Mouse (Mus musculus) midbrain, postnatal 0 days (tissue): Measurements from ENCODE around the gene Megf6. TPM values are rescaled to one million over a fixed set of nuclear protein-coding genes. Genes with fewer than 3 reads are reported as not detected.

Source experiments
- ATAC-seq: fragments of 200-750 bp; cut with Nextera tagmentation; 2 replicates; pipeline ENCODE4 v1.8.0; 2017; ENCODE audit warnings: moderate number of reproducible peaks, mild to moderate bottlenecking, moderate TSS enrichment, moderate library complexity; ENCODE audit not compliant: low FRiP score
- DNase-seq: peaks from one replicate; pipeline ENCODE4 v3.0.0-alpha.2; 2015; ENCODE audit warnings: low spot score
- H3K27ac ChIP-seq: fragments of 300-500 bp; sonication (generic); 2 replicates; pipeline ENCODE4 v1.5.1; 2014; ENCODE audit warnings: low read depth, mild to moderate bottlenecking, low read length, mixed read lengths
- H3K27me3 ChIP-seq: fragments of 300-500 bp; sonication (generic); 2 replicates; pipeline ENCODE4 v1.6.1; 2014; ENCODE audit warnings: low read length, control low read depth, mixed read lengths; ENCODE audit not compliant: insufficient read depth
- H3K36me3 ChIP-seq: fragments of 300-500 bp; sonication (generic); 2 replicates; pipeline ENCODE4 v1.6.1; 2014; ENCODE audit warnings: low read length, control low read depth, mixed read lengths; ENCODE audit not compliant: insufficient read depth
- H3K4me1 ChIP-seq: fragments of 300-500 bp; sonication (generic); 2 replicates; pipeline ENCODE4 v1.6.1; 2014; ENCODE audit warnings: mild to moderate bottlenecking, control low read depth, antibody characterized with exemption, low read length, mixed read lengths; ENCODE audit not compliant: insufficient read depth
- H3K4me2 ChIP-seq: fragments of 300-500 bp; sonication (generic); 2 replicates; pipeline ENCODE4 v1.6.1; 2014; ENCODE audit warnings: low read depth, mild to moderate bottlenecking, low read length, mixed read lengths; ENCODE audit not compliant: poor library complexity, severe bottlenecking
- H3K4me3 ChIP-seq: fragments of 300-500 bp; sonication (generic); 2 replicates; pipeline ENCODE4 v1.5.1; 2014; ENCODE audit warnings: low read depth, mild to moderate bottlenecking, low read length, moderate library complexity
- H3K9ac ChIP-seq: fragments of 300-500 bp; sonication (generic); replicated peaks from 2 replicates; pipeline ENCODE4 v1.6.1; 2014; ENCODE audit warnings: mild to moderate bottlenecking, low read length, moderate library complexity, mixed read lengths; ENCODE audit not compliant: poor library complexity, severe bottlenecking
- H3K9me3 ChIP-seq: fragments of 300-500 bp; sonication (generic); 2 replicates; pipeline ENCODE4 v1.6.1; 2016; ENCODE audit warnings: low read length, control low read depth
- CTCF ChIP-seq: IDR thresholded peaks from 2 replicates; pipeline ENCODE4 v1.5.1; 2016; ENCODE audit warnings: antibody characterized with exemption, mild to moderate bottlenecking
- WGBS: fragments of 180-500 bp; shearing (Covaris S2); extraction: QIAGEN DNeasy Blood & Tissue Kit; methylation state at CpG from one replicate; pipeline ENCODE4 v1.1.7; 2014; 5-methylcytosine and 5-hydroxymethylcytosine counted together
- polyA plus RNA-seq: library from polyadenylated mRNA; unstranded; fragments of >200 nt; fragmentation: Nextera tagmentation; extraction: Ambion mirVana; gene quantifications from 2 replicates; pipeline ENCODE4 v1.2.1, GENCODE M21; 2015
- total RNA-seq: library from RNA; depleted of rRNA; stranded (reverse); fragments of >200 nt; gene quantifications from 2 replicates; pipeline ENCODE4 v1.2.3, GENCODE M21; 2014

Megf6 gene
- total and polyA plus RNA-seq, 2 experiments from 2014 or later, result 12.1 to 68.0 TPM

- Histone ChIP-seq H3K4me2 (no peak overlapping the region), H3K9ac (no peak overlapping the region), H3K36me3 (no peaks in the 10 kb centered on the region), H3K27ac (no peak overlapping the region), H3K4me3 (no peak overlapping the region), H3K4me1 (no peaks in the 10 kb centered on the region), H3K27me3 (no peaks in the 10 kb centered on the region), H3K9me3 (no peaks in the 10 kb centered on the region)
- DNase-seq (peak; percentile 87), ATAC-seq (peak; percentile 78)
- 14% methylated on average over 5 of the region's 5 CpGs for WGBS
- TF ChIP-seq CTCF, result peak; percentile 99
These were observed 36.7 kb downstream of the Megf6 start for GRCm38 (mm10) chr4:154207261-154207660.

- no peak overlapping the region for H3K9ac ChIP-seq
- H3K27ac ChIP-seq, result no peak overlapping the region
- H3K4me1 ChIP-seq, result no peaks in the 10 kb centered on the region
- WGBS, result 68% methylated on average over 6 of the region's 6 CpGs
- ATAC-seq, result no peak
- H3K4me3 ChIP-seq, result no peak overlapping the region
- no peaks in the 10 kb centered on the region for H3K9me3 ChIP-seq
- H3K4me2 ChIP-seq, result no peak overlapping the region
- H3K36me3 ChIP-seq, result no peaks in the 10 kb centered on the region
- no peaks in the 10 kb centered on the region for H3K27me3 ChIP-seq
- TF ChIP-seq CTCF, result no peak
- no peak for DNase-seq
These were observed 38.5 kb downstream of the Megf6 start for GRCm38 (mm10) chr4:154209054-154209453.

GRCm38 (mm10) chr4:154209825-154210224 is 39.3 kb downstream of the Megf6 start:
- no peak for TF ChIP-seq CTCF
- no peak overlapping the region for H3K4me3 ChIP-seq
- no peaks in the 10 kb centered on the region for H3K4me1 ChIP-seq
- no peaks in the 10 kb centered on the region for H3K27me3 ChIP-seq
- H3K9ac ChIP-seq, result no peak overlapping the region
- H3K4me2 ChIP-seq, result no peak overlapping the region
- H3K27ac ChIP-seq, result no peak overlapping the region
- 18% methylated on average over 3 of the region's 3 CpGs for WGBS
- DNase-seq (no peak), ATAC-seq (no peak)
- no peaks in the 10 kb centered on the region for H3K9me3 ChIP-seq
- no peaks in the 10 kb centered on the region for H3K36me3 ChIP-seq

GRCm38 (mm10) chr4:154211459-154211858 is 40.9 kb downstream of the Megf6 start:
- ATAC-seq (no peak), DNase-seq (no peak)
- Histone ChIP-seq H3K27me3 (no peaks in the 10 kb centered on the region), H3K4me2 (no peak overlapping the region), H3K9me3 (no peaks in the 10 kb centered on the region), H3K9ac (no peak overlapping the region), H3K27ac (no peak overlapping the region), H3K4me1 (no peaks in the 10 kb centered on the region), H3K4me3 (no peak overlapping the region), H3K36me3 (no peaks in the 10 kb centered on the region)
- TF ChIP-seq CTCF, result no peak
- WGBS, result 84% methylated on average over 13 of the region's 13 CpGs

- Histone ChIP-seq H3K36me3 (no peaks in the 10 kb centered on the region), H3K27ac (no peak overlapping the region), H3K9me3 (no peaks in the 10 kb centered on the region), H3K9ac (no peak overlapping the region), H3K27me3 (no peaks in the 10 kb centered on the region), H3K4me1 (no peaks in the 10 kb centered on the region), H3K4me3 (no peak overlapping the region), H3K4me2 (no peak overlapping the region)
- ATAC-seq (no peak), DNase-seq (no peak)
- 84% methylated on average over 7 of the region's 7 CpGs for WGBS
- no peak for TF ChIP-seq CTCF
These were observed 43.1 kb downstream of the Megf6 start for GRCm38 (mm10) chr4:154213586-154213985.

- no peak overlapping the region for H3K4me3 ChIP-seq
- H3K36me3 ChIP-seq, result no peaks in the 10 kb centered on the region
These were observed 43.5 kb downstream of the Megf6 start for GRCm38 (mm10) chr4:154214075-154214474.

More at GRCm38 (mm10) chr4:154214075-154214474, 43.5 kb downstream of the Megf6 start:
- DNase-seq (no peak), ATAC-seq (no peak)
- Histone ChIP-seq H3K4me1 (no peaks in the 10 kb centered on the region), H3K27me3 (no peaks in the 10 kb centered on the region), H3K4me2 (no peak overlapping the region), H3K27ac (no peak overlapping the region), H3K9me3 (no peaks in the 10 kb centered on the region), H3K9ac (no peak overlapping the region)
- WGBS, result 17% methylated on average over 5 of the region's 5 CpGs
- no peak for TF ChIP-seq CTCF
